Mouse (Mus musculus) midbrain, embryonic 16.5 days (tissue): ENCODE data around the gene Wdr24. TPM values are rescaled to one million over a fixed set of nuclear protein-coding genes. Genes with fewer than 3 reads are reported as not detected.
A peak's percentile ranks its signal among the peaks of the same experiment; 100 is the strongest.

Source experiments
- ATAC-seq: fragments of 200-750 bp; cut with Nextera tagmentation; 2 replicates; pipeline ENCODE4 v1.8.0; 2017; ENCODE audit warnings: moderate TSS enrichment
- H3K27ac ChIP-seq: fragments of 300-500 bp; sonication (generic); 2 replicates; pipeline ENCODE4 v1.5.1; 2014; ENCODE audit warnings: mild to moderate bottlenecking, low read length, mixed read lengths
- H3K27me3 ChIP-seq: fragments of 300-500 bp; sonication (generic); 2 replicates; pipeline ENCODE4 v1.6.1; 2014; ENCODE audit warnings: low read depth, low read length, mixed read lengths; ENCODE audit not compliant: control insufficient read depth, insufficient read depth
- H3K36me3 ChIP-seq: fragments of 300-500 bp; sonication (generic); 2 replicates; pipeline ENCODE4 v1.6.1; 2014; ENCODE audit warnings: mild to moderate bottlenecking, low read length, moderate library complexity, mixed read lengths; ENCODE audit not compliant: control insufficient read depth, insufficient read depth
- H3K4me1 ChIP-seq: fragments of 300-500 bp; sonication (generic); 2 replicates; pipeline ENCODE4 v1.6.1; 2014; ENCODE audit warnings: mild to moderate bottlenecking, low read length, mixed read lengths; ENCODE audit not compliant: control insufficient read depth, insufficient read depth
- H3K4me2 ChIP-seq: fragments of 300-500 bp; sonication (generic); 2 replicates; pipeline ENCODE4 v1.6.1; 2014; ENCODE audit warnings: mild to moderate bottlenecking, low read length, mixed read lengths
- H3K4me3 ChIP-seq: fragments of 300-500 bp; sonication (generic); 2 replicates; pipeline ENCODE4 v1.5.1; 2014; ENCODE audit warnings: low read depth, mild to moderate bottlenecking, low read length, moderate library complexity, mixed read lengths
- H3K9ac ChIP-seq: fragments of 300-500 bp; sonication (generic); 2 replicates; pipeline ENCODE4 v1.6.1; 2014; ENCODE audit warnings: low read depth, low read length, mixed read lengths
- H3K9me3 ChIP-seq: fragments of 300-500 bp; sonication (generic); replicated peaks from 2 replicates; pipeline ENCODE4 v1.6.1; 2014; ENCODE audit warnings: mild to moderate bottlenecking, low read length, mixed read lengths; ENCODE audit not compliant: control insufficient read depth, poor library complexity, severe bottlenecking
- WGBS: fragments of 180-500 bp; shearing (Covaris S2); extraction: QIAGEN DNeasy Blood & Tissue Kit; methylation state at CpG from one replicate; pipeline ENCODE4 v1.1.7; 2014; 5-methylcytosine and 5-hydroxymethylcytosine counted together
- polyA plus RNA-seq: library from polyadenylated mRNA; unstranded; fragments of >200 nt; fragmentation: Nextera tagmentation; extraction: Ambion mirVana; gene quantifications from 2 replicates; pipeline ENCODE4 v1.2.1, GENCODE M21; 2015

Gene Wdr24
- polyA plus RNA-seq, 1 experiment from 2014 or later, result 32.7 TPM

- no peaks in the 10 kb centered on the region for H3K9me3 ChIP-seq
- peak overlapping the region; percentile 81; the same call in 1 of the 2 replicates for H3K9ac ChIP-seq
- 16% methylated on average over 3 of the region's 3 CpGs for WGBS
- H3K4me1 ChIP-seq, result peaks cover 43% of the 10 kb centered on the region
- ATAC-seq, result no peak
- peak overlapping the region; percentile 86 for H3K27ac ChIP-seq
- no peak overlapping the region; the same call in 1 of the 2 replicates for H3K4me3 ChIP-seq
- H3K27me3 ChIP-seq, result no peaks in the 10 kb centered on the region
- peak overlapping the region; percentile 71 for H3K4me2 ChIP-seq
- H3K36me3 ChIP-seq, result peaks cover 32% of the 10 kb centered on the region
Measured at GRCm38 (mm10) chr17:25837533-25837932, 14.1 kb downstream of the Wdr24 start.

GRCm38 (mm10) chr17:25838904-25839303, 15.5 kb downstream of the Wdr24 start:
- Histone ChIP-seq H3K27ac (no peak overlapping the region), H3K4me3 (no peak overlapping the region), H3K36me3 (peaks cover 32% of the 10 kb centered on the region), H3K27me3 (no peaks in the 10 kb centered on the region), H3K4me2 (no peak overlapping the region), H3K9ac (no peak overlapping the region), H3K4me1 (peaks cover 49% of the 10 kb centered on the region), H3K9me3 (no peaks in the 10 kb centered on the region)
- 93% methylated on average over 4 of the region's 4 CpGs for WGBS
- ATAC-seq, result no peak

- peaks cover 32% of the 10 kb centered on the region for H3K36me3 ChIP-seq
- no peak overlapping the region for H3K4me3 ChIP-seq
- ATAC-seq, result no peak
- H3K9ac ChIP-seq, result no peak overlapping the region
- no peaks in the 10 kb centered on the region for H3K27me3 ChIP-seq
- peaks cover 43% of the 10 kb centered on the region for H3K4me1 ChIP-seq
- no peak overlapping the region for H3K4me2 ChIP-seq
- 88% methylated on average over 14 of the region's 14 CpGs for WGBS
- H3K9me3 ChIP-seq, result no peaks in the 10 kb centered on the region
- no peak overlapping the region for H3K27ac ChIP-seq
Measured at GRCm38 (mm10) chr17:25839455-25840235, 16.2 kb downstream of the Wdr24 start.

- Histone ChIP-seq H3K4me1 (peaks cover 37% of the 10 kb centered on the region), H3K4me3 (no peak overlapping the region), H3K9me3 (no peaks in the 10 kb centered on the region), H3K27ac (no peak overlapping the region), H3K36me3 (peaks cover 32% of the 10 kb centered on the region), H3K4me2 (no peak overlapping the region), H3K27me3 (no peaks in the 10 kb centered on the region), H3K9ac (no peak overlapping the region)
- ATAC-seq, result no peak
- 98% methylated on average over 6 of the region's 6 CpGs for WGBS
Measured at GRCm38 (mm10) chr17:25840519-25840918, 17.1 kb downstream of the Wdr24 start.

- Histone ChIP-seq H3K27me3 (no peaks in the 10 kb centered on the region), H3K9ac (no peak within 1 kb of the TSS), H3K27ac (no peak within 1 kb of the TSS), H3K4me1 (peaks cover 29% of the 10 kb centered on the region), H3K4me3 (no peak within 1 kb of the TSS), H3K36me3 (peaks cover 32% of the 10 kb centered on the region), H3K4me2 (no peak within 1 kb of the TSS), H3K9me3 (no peaks in the 10 kb centered on the region)
- no peak for ATAC-seq
- 94% methylated on average over 22 of the region's 22 CpGs for WGBS
Measured at GRCm38 (mm10) chr17:25841117-25841880, 17.9 kb downstream of the Wdr24 start, which contains the start of gene Gm20683. Gene Gm20683 (minus strand): TSS chr17:25841763.

GRCm38 (mm10) chr17:25842509-25842908, 19.1 kb downstream of the Wdr24 start:
- no peak overlapping the region for H3K4me2 ChIP-seq
- H3K4me3 ChIP-seq, result no peak overlapping the region
- ATAC-seq, result no peak
- H3K9ac ChIP-seq, result no peak overlapping the region
- H3K9me3 ChIP-seq, result no peaks in the 10 kb centered on the region
- peaks cover 21% of the 10 kb centered on the region for H3K4me1 ChIP-seq
- H3K27me3 ChIP-seq, result no peaks in the 10 kb centered on the region
- 84% methylated on average over 3 of the region's 3 CpGs for WGBS
- H3K36me3 ChIP-seq, result peaks cover 32% of the 10 kb centered on the region
- no peak overlapping the region for H3K27ac ChIP-seq

GRCm38 (mm10) chr17:25843122-25843521, 19.7 kb downstream of the Wdr24 start:
- peaks cover 34% of the 10 kb centered on the region for H3K36me3 ChIP-seq
- no peak for ATAC-seq
- WGBS, result 95% methylated on average over 4 of the region's 4 CpGs

GRCm38 (mm10) chr17:25843636-25844395, 20.4 kb downstream of the Wdr24 start:
- 1% methylated on average over 36 of the region's 38 CpGs for WGBS
- peaks cover 32% of the 10 kb centered on the region for H3K36me3 ChIP-seq
- ATAC-seq, result peak; percentile 34; the same call in 1 of the 2 replicates

More at GRCm38 (mm10) chr17:25843122-25843521, 19.7 kb downstream of the Wdr24 start:
- H3K27ac ChIP-seq, result no peak overlapping the region
- no peaks in the 10 kb centered on the region for H3K9me3 ChIP-seq
- peaks cover 15% of the 10 kb centered on the region for H3K4me1 ChIP-seq
- H3K9ac ChIP-seq, result peak overlapping the region; percentile 84; the same call in 1 of the 2 replicates
- H3K27me3 ChIP-seq, result no peaks in the 10 kb centered on the region
- peak overlapping the region; percentile 95 for H3K4me2 ChIP-seq
- no peak overlapping the region; the same call in 1 of the 2 replicates for H3K4me3 ChIP-seq

More at GRCm38 (mm10) chr17:25843636-25844395, 20.4 kb downstream of the Wdr24 start:
- Histone ChIP-seq H3K4me3 (peak overlapping the region; percentile 89), H3K9me3 (no peaks in the 10 kb centered on the region), H3K4me2 (peak overlapping the region; percentile 95), H3K27ac (peak overlapping the region; percentile 75), H3K4me1 (peaks cover 15% of the 10 kb centered on the region), H3K9ac (peak overlapping the region; percentile 84), H3K27me3 (no peaks in the 10 kb centered on the region)
